Mouse (Mus musculus) right cerebral cortex, postnatal 14 days (tissue): ENCODE results near the gene Epha2.

Experiments
- DNase-seq: peaks from one replicate; pipeline ENCODE4 v3.0.0; 2022

The Epha2 gene

GRCm38 (mm10) chr4:141280471-141280870 lies 20.6 kb upstream of the Epha2 start:
- no peak for DNase-seq

DNA sequence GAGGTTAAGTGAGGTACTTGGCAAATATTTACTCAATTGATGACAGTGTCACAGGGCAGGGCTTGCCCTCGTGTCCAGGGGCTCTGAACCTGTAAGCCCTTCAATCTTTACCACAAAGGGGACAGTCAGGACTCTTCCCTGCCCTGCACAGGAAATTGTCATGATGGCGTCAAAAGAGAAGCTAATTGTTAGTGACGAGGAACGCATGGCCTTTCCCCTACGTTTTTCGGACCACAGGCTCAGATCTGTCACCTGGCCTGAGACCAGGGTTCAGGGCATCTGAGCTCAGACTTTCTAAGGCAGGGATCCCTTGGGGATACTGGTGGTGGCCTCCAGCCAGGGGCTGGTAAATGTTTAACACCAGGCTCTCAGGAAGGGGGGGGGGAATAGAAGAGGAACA lies 19.9 kb upstream of the Epha2 start:
- DNase-seq: no peak

- DNase-seq: no peak
These were observed 19.5 kb upstream of the Epha2 start for GRCm38 (mm10) chr4:141281578-141281977.

DNA sequence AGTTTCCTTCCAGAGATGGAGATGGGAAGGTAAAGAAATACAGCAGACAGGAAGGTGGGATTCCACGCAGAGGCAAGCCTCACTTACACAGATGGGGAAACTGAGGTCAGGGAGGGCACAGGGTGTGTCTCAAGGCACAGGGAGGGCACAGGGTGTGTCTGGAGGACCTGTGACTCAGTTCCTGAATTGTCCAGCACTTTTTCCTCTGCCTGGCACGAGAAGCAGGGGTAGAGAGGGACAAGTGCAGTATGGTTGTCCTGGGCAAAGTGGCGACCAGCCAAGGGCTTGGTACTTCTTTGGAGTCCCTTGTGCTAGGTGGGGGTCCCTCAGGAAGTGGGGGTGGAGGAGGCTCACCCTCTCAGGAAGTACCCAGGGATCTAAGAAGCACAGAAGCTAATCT lies 19.0 kb upstream of the Epha2 start:
- DNase-seq: no peak

- no peak for DNase-seq
These were observed 18.4 kb upstream of the Epha2 start for GRCm38 (mm10) chr4:141282623-141283022.

DNA sequence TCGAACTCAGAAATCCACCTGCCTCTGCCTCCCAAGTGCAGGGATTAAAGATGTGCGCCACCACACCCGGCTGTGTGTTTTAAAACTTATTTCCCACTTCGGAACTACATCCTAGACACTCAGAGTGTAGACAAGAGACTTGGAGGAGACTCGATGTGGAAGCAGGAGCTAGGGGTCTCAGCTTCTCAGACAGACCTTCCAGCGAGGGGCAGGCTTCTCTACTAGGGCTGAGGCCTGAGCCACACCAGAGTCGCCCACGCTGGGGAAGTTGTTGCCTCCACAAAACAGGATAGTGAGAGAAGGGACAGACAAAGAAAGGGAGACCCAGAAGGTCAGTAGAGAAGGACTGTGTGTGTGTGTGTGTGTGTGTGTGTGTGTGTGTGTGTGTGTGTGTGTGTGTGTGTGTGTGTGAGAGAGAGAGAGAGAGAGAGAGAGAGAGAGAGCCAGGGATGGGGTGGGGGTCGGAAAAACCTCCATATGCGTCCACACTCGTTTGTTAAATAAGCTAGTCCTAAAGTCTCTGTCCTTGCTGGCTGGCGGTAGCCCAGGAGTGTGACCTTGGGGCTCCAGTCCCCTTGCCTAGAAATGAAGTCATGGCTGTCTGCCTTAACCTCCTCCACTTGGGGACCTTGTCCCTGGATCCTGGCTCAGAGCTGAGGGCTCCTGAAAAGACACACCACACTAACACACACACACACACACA lies 17.7 kb upstream of the Epha2 start:
- DNase-seq: no peak

DNA sequence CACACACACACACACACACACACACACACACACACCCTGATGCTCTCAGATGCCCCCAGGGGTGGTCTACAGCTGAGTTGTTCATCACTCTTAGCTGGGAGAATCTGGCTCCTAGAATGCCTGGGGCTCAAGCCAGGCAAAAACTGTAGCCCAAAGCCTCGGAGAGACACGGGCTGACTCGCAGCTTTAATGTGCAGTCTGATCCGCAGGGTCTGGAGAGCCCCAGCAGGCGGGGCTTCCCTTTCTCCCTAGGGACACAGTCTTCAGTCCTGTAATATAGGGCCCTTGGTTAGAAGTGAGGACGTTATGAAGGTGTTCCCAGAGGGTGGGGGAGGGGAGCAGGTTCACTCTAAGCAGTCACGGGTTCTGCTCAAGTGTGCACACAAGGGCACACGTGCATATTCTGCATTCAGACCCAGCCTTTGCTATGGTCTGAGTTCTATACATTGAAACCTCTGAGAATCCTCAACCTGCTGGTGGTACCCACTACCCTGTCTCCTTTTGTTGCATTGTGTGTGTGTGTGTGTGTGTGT lies 17.1 kb upstream of the Epha2 start:
- no peak for DNase-seq

- no peak for DNase-seq
These were observed 16.6 kb upstream of the Epha2 start for GRCm38 (mm10) chr4:141284486-141284885.

DNA sequence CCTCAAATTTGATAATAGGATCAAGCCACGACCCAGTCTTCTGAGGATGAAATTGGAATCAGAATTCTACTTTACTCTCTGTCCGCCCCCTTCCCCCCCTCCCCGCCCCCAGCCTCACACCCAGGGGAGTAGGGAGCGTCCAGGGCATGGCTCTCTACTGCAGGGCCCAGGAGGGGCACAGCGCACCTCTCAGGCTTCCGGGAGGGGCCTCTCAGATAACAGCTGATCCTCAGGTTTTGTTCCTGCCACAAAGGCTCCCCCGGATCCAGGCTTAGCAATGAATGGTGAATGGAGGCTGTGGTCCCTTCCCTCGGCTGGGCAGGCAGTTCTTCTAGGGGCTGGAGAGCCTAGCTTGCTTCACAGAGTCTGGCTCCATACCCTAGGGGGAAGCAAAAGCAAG lies 15.9 kb upstream of the Epha2 start:
- DNase-seq: no peak

DNA sequence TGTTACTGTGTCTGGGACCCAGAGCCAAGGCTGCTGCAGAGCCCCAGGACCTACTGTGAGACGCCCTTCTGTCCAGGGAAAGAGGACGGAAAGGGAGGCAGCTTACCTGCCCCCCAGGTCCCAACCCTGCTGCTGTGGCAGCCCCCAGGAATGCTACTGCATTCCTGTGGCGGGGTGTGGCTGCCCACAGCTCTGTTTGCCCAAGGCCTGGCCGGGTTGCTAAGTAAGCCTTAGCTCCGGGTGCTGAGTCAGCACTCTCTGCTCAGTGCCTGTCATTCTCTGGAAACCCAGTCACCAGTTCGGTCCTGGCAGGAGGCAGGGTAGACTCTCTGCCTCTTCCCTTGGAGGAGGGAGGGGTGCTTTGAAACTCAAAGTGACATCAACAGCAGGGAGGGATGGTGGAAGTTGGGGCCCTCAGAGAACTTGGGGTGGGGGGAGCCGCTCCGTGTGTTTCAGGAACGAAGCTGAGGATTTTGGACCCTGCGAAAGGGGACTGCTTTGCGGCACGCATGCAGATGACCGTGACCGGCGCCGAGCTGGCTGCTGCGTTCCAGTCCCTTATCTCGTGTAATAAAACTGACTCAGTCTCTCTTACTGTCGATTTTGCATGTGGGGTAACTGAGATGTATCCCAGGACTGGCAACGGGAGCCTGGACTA lies 14.1 kb upstream of the Epha2 start:
- DNase-seq: no peak

- DNase-seq: no peak
These were observed 13.5 kb upstream of the Epha2 start for GRCm38 (mm10) chr4:141287518-141288004.

- DNase-seq: no peak
These were observed 12.9 kb upstream of the Epha2 start for GRCm38 (mm10) chr4:141288152-141288551.

- no peak for DNase-seq
These were observed 9.3 kb upstream of the Epha2 start for GRCm38 (mm10) chr4:141291571-141292375.

GRCm38 (mm10) chr4:141295774-141296186 lies 5.3 kb upstream of the Epha2 start:
- no peak for DNase-seq

DNA sequence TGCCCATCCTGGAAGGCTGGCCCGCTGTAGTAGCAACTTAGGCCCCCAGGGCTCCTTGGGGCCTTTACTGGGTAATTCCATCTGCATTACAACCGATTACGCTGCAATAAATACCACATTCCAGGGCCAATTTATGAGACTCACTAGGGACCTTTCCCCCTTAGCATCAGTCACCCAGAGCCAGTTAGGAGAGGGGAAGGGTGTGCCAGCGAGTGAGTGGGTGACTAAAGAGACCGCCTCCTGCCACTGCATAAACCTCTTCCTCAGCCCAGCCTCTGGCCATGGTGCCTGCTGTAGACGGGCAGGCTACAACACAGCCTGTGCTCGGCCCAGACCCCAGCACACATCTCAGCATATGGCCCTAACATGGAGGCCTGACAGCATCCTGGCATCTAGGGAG lies 3.1 kb upstream of the Epha2 start:
- no peak for DNase-seq

DNA sequence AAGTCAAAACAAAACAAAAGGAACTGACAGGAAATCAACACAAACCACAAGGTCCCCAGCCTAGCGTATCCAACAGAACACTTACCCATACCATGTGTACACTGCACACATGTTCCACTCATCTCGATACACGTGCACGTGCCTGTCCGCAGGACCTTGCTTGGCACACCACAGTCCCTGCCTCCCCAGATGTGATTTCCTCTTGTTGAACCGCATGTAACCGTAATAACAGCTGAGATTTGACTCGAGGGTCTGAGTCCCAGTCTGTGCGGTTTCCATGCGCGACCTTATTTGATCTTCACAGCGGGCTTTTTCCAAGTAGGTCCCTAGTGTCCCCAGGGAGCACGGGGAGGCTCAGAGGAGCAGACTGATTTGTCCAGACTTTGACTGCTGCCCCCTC lies 1.7 kb upstream of the Epha2 start:
- no peak for DNase-seq

GRCm38 (mm10) chr4:141300196-141300595 lies 844 bp upstream of the Epha2 start:
- DNase-seq: no peak

DNA sequence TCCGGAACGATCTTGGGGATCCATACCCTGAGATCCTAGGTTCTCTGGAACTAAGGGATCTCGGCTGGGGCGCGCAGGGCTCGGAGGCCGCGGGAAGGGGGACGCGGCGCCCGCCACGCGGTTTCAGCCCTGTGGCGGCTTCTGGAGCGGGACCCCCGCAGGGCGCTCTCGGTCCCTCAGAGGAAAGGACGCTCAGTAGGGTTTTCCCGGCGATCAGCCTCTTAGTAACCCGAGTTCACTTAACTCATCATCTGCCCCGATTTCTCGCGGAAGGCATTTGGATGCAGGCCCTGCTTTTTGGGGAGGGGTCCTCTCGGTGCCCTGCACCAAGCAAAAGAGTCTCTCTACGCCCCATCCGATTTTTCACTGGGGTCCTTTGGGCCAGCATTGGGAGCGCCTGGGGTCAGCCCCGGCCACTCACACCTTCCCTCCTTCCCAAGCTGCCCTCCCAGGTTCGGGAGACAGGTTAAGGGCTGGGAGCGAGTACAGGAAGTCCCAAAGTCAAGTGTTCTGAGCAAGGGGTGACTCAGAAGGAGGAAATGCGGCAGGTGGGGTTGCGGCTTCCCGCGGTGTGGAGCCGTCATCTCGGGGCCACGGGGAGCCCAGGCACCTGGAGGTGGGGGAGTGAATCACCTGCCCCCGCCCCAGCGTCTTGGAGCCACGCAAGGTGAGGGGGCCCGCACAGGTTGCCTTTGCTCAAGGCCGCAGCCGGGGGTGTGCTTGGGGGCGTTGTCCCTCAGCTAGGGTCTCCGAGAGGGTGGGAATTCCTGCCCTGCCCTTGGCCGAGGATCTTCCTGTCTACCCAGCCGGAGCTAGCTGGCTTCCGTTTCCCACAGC lies 769 bp downstream of the Epha2 start:
- DNase-seq: no peak

DNA sequence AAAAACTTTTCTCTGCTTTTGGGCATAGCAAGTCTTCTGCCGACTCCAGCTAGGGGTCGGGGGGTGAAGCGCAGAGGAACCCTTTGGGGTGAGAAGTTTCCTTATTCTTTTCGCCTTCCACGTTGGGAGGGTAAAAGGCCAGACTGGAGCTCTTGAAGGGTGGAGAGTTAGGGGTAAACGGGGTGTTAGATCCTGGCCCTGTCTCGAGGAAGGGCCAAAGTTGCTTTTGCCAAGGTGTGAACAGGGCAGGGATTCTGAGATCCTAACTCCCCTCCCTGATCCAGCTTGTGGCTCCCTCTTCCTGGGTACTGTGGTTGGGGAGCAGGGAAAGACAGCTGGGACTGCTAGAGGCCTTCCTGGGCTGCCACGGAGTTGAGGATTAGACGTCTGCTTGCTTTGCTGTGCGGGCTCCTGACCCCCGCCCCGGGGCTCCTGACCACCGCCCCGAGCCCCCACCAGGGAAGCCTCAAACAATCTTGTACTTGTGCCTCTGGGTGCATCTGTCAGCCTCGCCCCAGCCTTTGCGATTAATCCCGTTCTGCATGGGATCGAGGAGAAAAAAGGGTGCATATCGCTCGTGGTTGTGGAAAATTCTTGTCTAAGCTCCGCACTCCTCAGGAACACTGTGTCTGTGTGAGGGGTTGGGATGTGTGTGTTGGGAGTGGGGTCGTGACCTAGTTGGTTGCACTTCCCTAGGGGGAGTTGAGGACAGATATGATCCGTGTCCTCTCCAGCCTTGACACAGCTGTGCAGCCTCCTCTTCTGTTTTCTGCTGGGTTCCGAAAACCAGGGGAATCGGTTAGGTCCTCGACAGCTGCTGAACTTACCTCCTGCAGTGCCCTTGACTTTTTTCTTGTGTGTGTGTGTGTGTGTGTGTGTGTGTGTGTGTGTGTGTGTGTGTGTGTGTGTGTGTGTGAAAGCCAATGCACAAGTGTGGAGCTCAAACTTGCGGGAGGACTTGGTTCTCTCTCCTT lies 1.7 kb downstream of the Epha2 start:
- no peak for DNase-seq

- DNase-seq: no peak
These were observed 2.6 kb downstream of the Epha2 start for GRCm38 (mm10) chr4:141303402-141304222.
